Mouse (Mus musculus): ENCODE results near the gene Mrgprd.

DNA sequence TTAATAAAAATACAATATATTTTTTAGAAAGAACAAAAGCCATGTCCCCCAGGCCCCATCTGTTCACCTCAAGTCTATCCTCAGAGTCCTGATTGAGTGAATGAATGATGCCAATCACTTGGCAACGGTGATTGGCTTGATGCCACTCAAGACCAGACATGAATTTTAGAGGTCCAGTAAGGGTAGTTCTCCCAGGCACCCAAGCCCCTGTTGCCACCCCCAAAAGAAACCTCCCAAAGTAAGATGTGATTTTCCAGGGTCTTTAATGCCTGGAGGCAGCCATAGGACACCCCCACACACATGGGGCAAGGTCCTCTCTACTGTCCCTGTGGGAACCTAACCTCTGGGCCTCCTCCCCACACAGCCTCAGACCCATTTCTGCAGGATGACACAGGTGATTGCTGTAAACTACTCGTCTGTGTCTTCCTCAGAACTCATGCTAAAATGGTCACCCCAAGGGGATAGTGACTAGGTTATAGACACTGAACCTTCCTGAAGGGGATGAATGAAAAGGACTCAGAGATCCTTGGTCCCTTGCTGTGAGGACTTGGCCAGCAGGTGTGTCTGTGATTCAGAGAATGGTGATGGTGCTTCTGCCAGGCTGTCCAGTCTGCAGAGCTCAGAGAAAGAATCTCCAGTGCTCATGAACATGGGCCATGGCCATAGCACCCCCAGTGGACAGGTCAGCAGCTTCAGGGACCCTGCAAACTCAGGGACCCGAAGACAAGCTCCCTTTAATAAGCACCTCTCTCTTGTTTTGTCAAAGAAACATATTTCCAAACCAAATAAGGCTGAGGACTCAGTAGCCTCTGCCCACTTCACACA, 15.8 kb upstream of the Mrgprd start:
- TF ChIP-seq GATA1 (IDR thresholded peaks at IDR 0.05; ENCODE audit: borderline replicate concordance, low read length) (no peak), FLI1 (IDR thresholded peaks at IDR 0.05; ENCODE audit: low read length) (no peak)

All from megakaryocyte, embryonic 14.5 days (primary cell).